Mouse (Mus musculus) bone marrow macrophage, adult 2 months (primary cell): ENCODE data around the gene Zdhhc13.

ENCODE experiments used
- CTCF ChIP-seq: IDR thresholded peaks from 2 replicates; pipeline ENCODE4 v1.5.1; 2012; ENCODE audit warnings: low read depth, mild to moderate bottlenecking, low read length, moderate library complexity
- POLR2A ChIP-seq: IDR thresholded peaks from 2 replicates; pipeline ENCODE4 v1.6.1; 2012; ENCODE audit warnings: mild to moderate bottlenecking, low read depth, low read length, borderline replicate concordance

DNA sequence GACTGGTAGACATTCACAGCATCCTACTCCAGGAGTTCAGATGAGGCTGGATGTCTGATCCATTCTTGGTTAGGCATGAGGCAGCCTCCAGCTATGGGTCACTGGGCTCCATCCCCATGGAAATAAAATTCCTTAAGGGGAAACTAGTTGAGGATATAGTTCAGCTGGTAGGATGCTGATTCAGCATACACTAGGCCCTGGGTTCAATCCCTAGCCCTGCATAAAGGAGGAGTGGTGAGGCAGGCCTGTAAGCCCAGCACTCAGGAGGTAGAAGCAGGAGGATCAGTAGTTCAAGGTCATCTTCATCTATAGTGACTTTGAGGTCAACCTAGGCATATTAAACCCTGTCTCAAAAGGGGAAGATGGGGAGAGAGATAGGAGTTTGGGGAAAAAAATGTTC lies 75.4 kb downstream of the Zdhhc13 start:
- TF ChIP-seq POLR2A = no peak
- TF ChIP-seq CTCF = no peak
